Mouse (Mus musculus): ENCODE results near the gene Fcf1. TPM values are rescaled to one million over a fixed set of nuclear protein-coding genes. Genes with fewer than 3 reads are reported as not detected.

The Fcf1 gene
- polyA plus RNA-seq, 1 experiment from 2014 or later, result 162 TPM

- no peaks in the 10 kb centered on the region for H3K4me1 ChIP-seq (replicated peaks)
- H3K4me3 ChIP-seq (replicated peaks), result no peak overlapping the region
- no peak for ATAC-seq (ENCODE audit: insufficient number of reproducible peaks, insufficient read depth, low FRiP score, low TSS enrichment, low read depth)
- H3K27me3 ChIP-seq, result no peaks in the 10 kb centered on the region
- WGBS, result 92% methylated on average over 2 of the region's 2 CpGs
- H3K27ac ChIP-seq, result no peak overlapping the region
- H3K4me2 ChIP-seq, result no peak overlapping the region
- no peak overlapping the region for H3K9ac ChIP-seq (replicated peaks)
- 0 out of 2 replicates have a peak, but pooled peaks cover 6% of the 10 kb centered on the region for H3K9me3 ChIP-seq
- peaks cover 52% of the 10 kb centered on the region for H3K36me3 ChIP-seq
Measured at GRCm38 (mm10) chr12:85010541-85010940, 39.8 kb downstream of the Fcf1 start.

GRCm38 (mm10) chr12:85012185-85012584 lies 41.5 kb downstream of the Fcf1 start:
- H3K4me3 ChIP-seq (replicated peaks), result no peak overlapping the region
- H3K27me3 ChIP-seq, result no peaks in the 10 kb centered on the region
- H3K36me3 ChIP-seq, result peaks cover 62% of the 10 kb centered on the region
- 91% methylated on average over 2 of the region's 2 CpGs for WGBS
- no peak overlapping the region for H3K27ac ChIP-seq
- H3K9me3 ChIP-seq, result 0 out of 2 replicates have a peak, but pooled peaks cover 6% of the 10 kb centered on the region
- H3K9ac ChIP-seq (replicated peaks), result no peak overlapping the region
- no peak for ATAC-seq (ENCODE audit: insufficient number of reproducible peaks, insufficient read depth, low FRiP score, low TSS enrichment, low read depth)
- no peaks in the 10 kb centered on the region for H3K4me1 ChIP-seq (replicated peaks)
- no peak overlapping the region for H3K4me2 ChIP-seq

- 95% methylated on average over 1 of the region's 1 CpGs for WGBS
- H3K27me3 ChIP-seq, result no peaks in the 10 kb centered on the region
- no peak for ATAC-seq (ENCODE audit: insufficient number of reproducible peaks, insufficient read depth, low FRiP score, low TSS enrichment, low read depth)
- H3K4me3 ChIP-seq (replicated peaks), result no peak overlapping the region
- H3K27ac ChIP-seq, result no peak overlapping the region
- H3K9ac ChIP-seq (replicated peaks), result no peak overlapping the region
- H3K9me3 ChIP-seq, result no peaks in the 10 kb centered on the region
- peaks cover 39% of the 10 kb centered on the region; the same call in 1 of the 2 replicates for H3K36me3 ChIP-seq
- no peaks in the 10 kb centered on the region for H3K4me1 ChIP-seq (replicated peaks)
- H3K4me2 ChIP-seq, result no peak overlapping the region
Measured at GRCm38 (mm10) chr12:85022071-85022470, 51.4 kb downstream of the Fcf1 start.

- no peak for ATAC-seq (ENCODE audit: insufficient number of reproducible peaks, insufficient read depth, low FRiP score, low TSS enrichment, low read depth)
- no peak overlapping the region for H3K27ac ChIP-seq
- no peaks in the 10 kb centered on the region for H3K9me3 ChIP-seq
- H3K9ac ChIP-seq (replicated peaks), result no peak overlapping the region
- H3K4me2 ChIP-seq, result no peak overlapping the region
- 94% methylated on average over 2 of the region's 2 CpGs for WGBS
- H3K36me3 ChIP-seq, result peaks cover 72% of the 10 kb centered on the region
- no peak overlapping the region for H3K4me3 ChIP-seq (replicated peaks)
- no peaks in the 10 kb centered on the region for H3K4me1 ChIP-seq (replicated peaks)
- no peaks in the 10 kb centered on the region for H3K27me3 ChIP-seq
Measured at GRCm38 (mm10) chr12:85032710-85033109, 62.0 kb downstream of the Fcf1 start.

Other genes starting within 250 kb of the Fcf1 start
- 67.1 and 67.4 TPM in 2 replicates for gene Npc2, start 197.7 kb upstream of the Fcf1 start, polyA plus RNA-seq (2016; fragmentation: Nextera tagmentation; extraction: Ambion mirVana)
- gene Isca2, start 197.6 kb upstream of the Fcf1 start, polyA plus RNA-seq (2016; fragmentation: Nextera tagmentation; extraction: Ambion mirVana), result 145 and 148 TPM in 2 replicates
- 0.20 and 0.58 TPM in 2 replicates for gene Ltbp2, start 94.4 kb upstream of the Fcf1 start, polyA plus RNA-seq (2016; fragmentation: Nextera tagmentation; extraction: Ambion mirVana)
- 17.8 and 18.9 TPM in 2 replicates for gene Arel1, start within 50 bp of the Fcf1 start, polyA plus RNA-seq (2016; fragmentation: Nextera tagmentation; extraction: Ambion mirVana)
- gene Ylpm1, start 25.4 kb downstream of the Fcf1 start, polyA plus RNA-seq (2016; fragmentation: Nextera tagmentation; extraction: Ambion mirVana), result 37.4 and 40.0 TPM in 2 replicates
- 3.0 and 4.2 TPM in 2 replicates for gene Prox2, start 139.9 kb downstream of the Fcf1 start, polyA plus RNA-seq (2016; fragmentation: Nextera tagmentation; extraction: Ambion mirVana)
- 113 and 115 TPM in 2 replicates for gene Dlst, start 139.9 kb downstream of the Fcf1 start, polyA plus RNA-seq (2016; fragmentation: Nextera tagmentation; extraction: Ambion mirVana)
- gene Rps6kl1, start 180.4 kb downstream of the Fcf1 start, polyA plus RNA-seq (2016; fragmentation: Nextera tagmentation; extraction: Ambion mirVana), result 0.46 and 0.56 TPM in 2 replicates
- 17.0 and 17.8 TPM in 2 replicates for gene Pgf, start 206.9 kb downstream of the Fcf1 start, polyA plus RNA-seq (2016; fragmentation: Nextera tagmentation; extraction: Ambion mirVana)
- 80.6 and 83.3 TPM in 2 replicates for gene Eif2b2, start 248.6 kb downstream of the Fcf1 start, polyA plus RNA-seq (2016; fragmentation: Nextera tagmentation; extraction: Ambion mirVana)

Measured in limb, embryonic 12.5 days (tissue).